Mouse (Mus musculus) heart, postnatal 0 days (tissue): ENCODE results near the gene Gm28635.

ENCODE experiments used
- CTCF ChIP-seq: IDR thresholded peaks from 2 replicates; pipeline ENCODE4 v1.5.1; 2016; ENCODE audit warnings: antibody characterized with exemption, control low read depth, low read depth
- EP300 ChIP-seq: IDR thresholded peaks from 2 replicates; pipeline ENCODE4 v1.6.1; 2016; ENCODE audit warnings: antibody characterized with exemption, low read depth

GRCm38 (mm10) chr2:84703497-84703896 is 25.7 kb upstream of the Gm28635 start:
- TF ChIP-seq CTCF: no peak
- no peak for TF ChIP-seq EP300
